Mouse (Mus musculus) kidney, embryonic 14.5 days (tissue): ENCODE measurements around the gene Lgr4. TPM values are rescaled to one million over a fixed set of nuclear protein-coding genes. Genes with fewer than 3 reads are reported as not detected.

ENCODE experiments used
- ATAC-seq: fragments of 200-750 bp; cut with Nextera tagmentation; 2 replicates; pipeline ENCODE4 v1.8.0; 2017; ENCODE audit warnings: moderate number of reproducible peaks, mild to moderate bottlenecking, moderate TSS enrichment, moderate library complexity; ENCODE audit not compliant: low FRiP score, low TSS enrichment
- H3K27ac ChIP-seq: fragments of 300-500 bp; sonication (generic); 2 replicates; pipeline ENCODE4 v1.5.1; 2014; ENCODE audit warnings: low read depth, mild to moderate bottlenecking, low read length, moderate library complexity, mixed read lengths
- H3K27me3 ChIP-seq: fragments of 300-500 bp; sonication (generic); 2 replicates; pipeline ENCODE4 v1.6.1; 2014; ENCODE audit warnings: mild to moderate bottlenecking, low read length; ENCODE audit not compliant: control insufficient read depth, insufficient read depth
- H3K36me3 ChIP-seq: fragments of 300-500 bp; sonication (generic); 2 replicates; pipeline ENCODE4 v1.6.1; 2014; ENCODE audit warnings: low read length, mixed read lengths; ENCODE audit not compliant: control insufficient read depth, insufficient read depth
- H3K4me1 ChIP-seq: fragments of 300-500 bp; sonication (generic); 2 replicates; pipeline ENCODE4 v1.6.1; 2014; ENCODE audit warnings: low read length, mixed read lengths; ENCODE audit not compliant: control insufficient read depth, insufficient read depth
- H3K4me2 ChIP-seq: fragments of 300-500 bp; sonication (generic); replicated peaks from 2 replicates; pipeline ENCODE4 v1.6.1; 2014; ENCODE audit warnings: low read depth, mild to moderate bottlenecking, low read length
- H3K4me3 ChIP-seq: fragments of 300-500 bp; sonication (generic); 2 replicates; pipeline ENCODE4 v1.5.1; 2014; ENCODE audit warnings: mild to moderate bottlenecking, low read length
- H3K9ac ChIP-seq: fragments of 300-500 bp; sonication (generic); 2 replicates; pipeline ENCODE4 v1.6.1; 2014; ENCODE audit warnings: low read depth, mild to moderate bottlenecking, low read length, moderate library complexity
- H3K9me3 ChIP-seq: fragments of 300-500 bp; sonication (generic); 2 replicates; pipeline ENCODE4 v1.6.1; 2016; ENCODE audit warnings: low read length; ENCODE audit not compliant: control insufficient read depth
- WGBS: fragments of 180-500 bp; shearing (Covaris S2); extraction: QIAGEN DNeasy Blood & Tissue Kit; methylation state at CpG from one replicate; pipeline ENCODE4 v1.1.7; 2014; 5-methylcytosine and 5-hydroxymethylcytosine counted together
- polyA plus RNA-seq: library from polyadenylated mRNA; unstranded; fragments of >200 nt; fragmentation: Nextera tagmentation; extraction: Ambion mirVana; gene quantifications from 2 replicates; pipeline ENCODE4 v1.2.1, GENCODE M21; 2014

Lgr4 gene
- polyA plus RNA-seq, 1 experiment from 2014 or later: 41.7 TPM

- Histone ChIP-seq H3K27me3 (no peaks in the 10 kb centered on the region), H3K9me3 (no peaks in the 10 kb centered on the region), H3K27ac (no peak overlapping the region), H3K9ac (no peak overlapping the region), H3K4me1 (peaks cover 14% of the 10 kb centered on the region), H3K4me2 (no peak overlapping the region), H3K4me3 (no peak overlapping the region), H3K36me3 (peaks cover 6% of the 10 kb centered on the region; the same call in 1 of the 2 replicates)
- 81% methylated on average over 7 of the region's 7 CpGs for WGBS
- no peak for ATAC-seq
These were observed 10.0 kb downstream of the Lgr4 start for GRCm38 (mm10) chr2:109927446-109927845.

GRCm38 (mm10) chr2:109927876-109928275 is 10.4 kb downstream of the Lgr4 start:
- no peak overlapping the region for H3K9ac ChIP-seq
- no peak overlapping the region for H3K4me3 ChIP-seq
- H3K27ac ChIP-seq: no peak overlapping the region
- H3K9me3 ChIP-seq: no peaks in the 10 kb centered on the region
- ATAC-seq: no peak
- H3K4me2 ChIP-seq: no peak overlapping the region
- no peaks in the 10 kb centered on the region for H3K27me3 ChIP-seq
- peaks cover 19% of the 10 kb centered on the region for H3K4me1 ChIP-seq
- H3K36me3 ChIP-seq: peaks cover 6% of the 10 kb centered on the region; the same call in 1 of the 2 replicates

- H3K4me1 ChIP-seq: peaks cover 23% of the 10 kb centered on the region
- peaks cover 6% of the 10 kb centered on the region; the same call in 1 of the 2 replicates for H3K36me3 ChIP-seq
- no peak overlapping the region for H3K9ac ChIP-seq
- no peaks in the 10 kb centered on the region for H3K27me3 ChIP-seq
- H3K4me2 ChIP-seq: no peak overlapping the region
- H3K27ac ChIP-seq: no peak overlapping the region
- H3K9me3 ChIP-seq: no peaks in the 10 kb centered on the region
- no peak overlapping the region for H3K4me3 ChIP-seq
- no peak for ATAC-seq
- 59% methylated on average over 4 of the region's 4 CpGs for WGBS
These were observed 11.3 kb downstream of the Lgr4 start for GRCm38 (mm10) chr2:109928791-109929190.

- Histone ChIP-seq H3K4me1 (peaks cover 23% of the 10 kb centered on the region), H3K4me3 (no peak overlapping the region), H3K27ac (no peak overlapping the region), H3K9ac (no peak overlapping the region), H3K36me3 (peaks cover 6% of the 10 kb centered on the region; the same call in 1 of the 2 replicates), H3K4me2 (no peak overlapping the region), H3K9me3 (no peaks in the 10 kb centered on the region), H3K27me3 (no peaks in the 10 kb centered on the region)
- WGBS: 78% methylated on average over 3 of the region's 3 CpGs
- no peak for ATAC-seq
These were observed 11.8 kb downstream of the Lgr4 start for GRCm38 (mm10) chr2:109929256-109929655.

GRCm38 (mm10) chr2:109930366-109930765 is 12.9 kb downstream of the Lgr4 start:
- Histone ChIP-seq H3K4me3 (no peak overlapping the region), H3K36me3 (peaks cover 6% of the 10 kb centered on the region; the same call in 1 of the 2 replicates), H3K4me2 (no peak overlapping the region), H3K9ac (no peak overlapping the region), H3K9me3 (no peaks in the 10 kb centered on the region), H3K4me1 (peaks cover 26% of the 10 kb centered on the region), H3K27me3 (no peaks in the 10 kb centered on the region), H3K27ac (no peak overlapping the region)
- no peak for ATAC-seq
- 94% methylated on average over 5 of the region's 5 CpGs for WGBS

GRCm38 (mm10) chr2:109930771-109931170 is 13.3 kb downstream of the Lgr4 start:
- no peaks in the 10 kb centered on the region for H3K27me3 ChIP-seq
- H3K9ac ChIP-seq: no peak overlapping the region
- no peak overlapping the region for H3K4me3 ChIP-seq
- ATAC-seq: no peak
- peaks cover 3% of the 10 kb centered on the region; the same call in 1 of the 2 replicates for H3K36me3 ChIP-seq
- no peak overlapping the region for H3K4me2 ChIP-seq
- H3K27ac ChIP-seq: no peak overlapping the region
- H3K4me1 ChIP-seq: peaks cover 26% of the 10 kb centered on the region
- H3K9me3 ChIP-seq: no peaks in the 10 kb centered on the region
- WGBS: 93% methylated on average over 4 of the region's 4 CpGs

- H3K27ac ChIP-seq: peak overlapping the region; percentile 77
- WGBS: 9% methylated on average over 13 of the region's 13 CpGs
- H3K9me3 ChIP-seq: no peaks in the 10 kb centered on the region
- no peaks in the 10 kb centered on the region for H3K27me3 ChIP-seq
- H3K9ac ChIP-seq: no peak overlapping the region; the same call in 1 of the 2 replicates
- peak overlapping the region; percentile 34 for H3K4me2 ChIP-seq
- H3K4me1 ChIP-seq: peaks cover 34% of the 10 kb centered on the region
- H3K36me3 ChIP-seq: no peaks in the 10 kb centered on the region; the same call in 1 of the 2 replicates
- ATAC-seq: peak; percentile 40; the same call in 1 of the 2 replicates
- H3K4me3 ChIP-seq: peak overlapping the region; percentile 14
These were observed 14.7 kb downstream of the Lgr4 start for GRCm38 (mm10) chr2:109931978-109932780.

- H3K4me2 ChIP-seq: no peak overlapping the region
- no peak overlapping the region for H3K4me3 ChIP-seq
- H3K27me3 ChIP-seq: no peaks in the 10 kb centered on the region
- peaks cover 34% of the 10 kb centered on the region for H3K4me1 ChIP-seq
- no peak overlapping the region for H3K9ac ChIP-seq
- H3K9me3 ChIP-seq: no peaks in the 10 kb centered on the region
- no peaks in the 10 kb centered on the region; the same call in 1 of the 2 replicates for H3K36me3 ChIP-seq
- WGBS: 51% methylated on average over 3 of the region's 3 CpGs
- no peak for ATAC-seq
- H3K27ac ChIP-seq: peak overlapping the region; percentile 49; the same call in 1 of the 2 replicates
These were observed 15.7 kb downstream of the Lgr4 start for GRCm38 (mm10) chr2:109933151-109933550.

- Histone ChIP-seq H3K9ac (no peak overlapping the region), H3K4me2 (no peak overlapping the region), H3K36me3 (no peaks in the 10 kb centered on the region; the same call in 1 of the 2 replicates), H3K9me3 (no peaks in the 10 kb centered on the region), H3K27me3 (no peaks in the 10 kb centered on the region), H3K4me1 (peaks cover 34% of the 10 kb centered on the region), H3K4me3 (no peak overlapping the region), H3K27ac (no peak overlapping the region)
- 70% methylated on average over 4 of the region's 4 CpGs for whole genome bisulfite sequencing
- ATAC-seq: no peak
These were observed 16.6 kb downstream of the Lgr4 start for GRCm38 (mm10) chr2:109934086-109934485.
